Mouse (Mus musculus) brown adipose tissue, adult 24 weeks (tissue): ENCODE data around the gene Olfr792. TPM values are rescaled to one million over a fixed set of nuclear protein-coding genes. Genes with fewer than 3 reads are reported as not detected.

Source experiments
- H3K27ac ChIP-seq: fragments of 200-500 bp; replicated peaks from 2 replicates; pipeline ENCODE4 v1.5.1; 2012; ENCODE audit warnings: low read depth, mild to moderate bottlenecking, low read length
- H3K4me1 ChIP-seq: fragments of 200-500 bp; 2 replicates; pipeline ENCODE4 v1.6.1; 2012; ENCODE audit warnings: low read length, mixed read lengths; ENCODE audit not compliant: control insufficient read depth, insufficient read depth, insufficient read length
- H3K4me3 ChIP-seq: fragments of 200-500 bp; 2 replicates; pipeline ENCODE4 v1.5.1; 2012; ENCODE audit warnings: low read depth, mild to moderate bottlenecking, low read length, moderate library complexity; ENCODE audit not compliant: insufficient read depth
- polyA plus RNA-seq: library from polyadenylated mRNA; stranded (reverse); fragments of >200 nt; gene quantifications from 2 replicates; pipeline ENCODE4 v1.2.4, GENCODE M21; 2012; ENCODE audit not compliant: missing spikeins, insufficient read depth, insufficient read length

Olfr792 gene
- not detected in 2 replicates for polyA plus RNA-seq

DNA sequence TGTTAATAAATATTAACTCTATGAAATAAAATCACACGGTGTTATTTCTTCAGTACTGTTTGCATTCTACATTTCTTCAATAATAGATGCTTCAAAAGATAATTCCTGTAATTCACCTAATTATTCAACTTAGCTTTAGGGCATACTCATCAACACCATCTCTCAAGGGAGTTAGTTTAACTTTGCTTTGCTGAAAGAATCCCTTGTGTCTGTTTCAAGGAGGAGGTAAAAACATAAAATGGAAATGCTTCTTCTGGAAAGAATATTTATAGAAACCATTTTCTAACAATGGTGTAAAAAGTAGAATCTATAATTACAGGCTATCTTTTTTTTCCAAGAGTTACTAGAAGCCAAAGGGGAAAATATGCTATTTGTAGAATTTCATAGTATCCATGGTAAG, at the start of gene Olfr792:
Olfr792 (plus strand) TSS at position 301 of the 400 bp plus-strand sequence.
- H3K4me3 ChIP-seq: no peak within 1 kb of the TSS
- H3K27ac ChIP-seq: no peak within 1 kb of the TSS
- no peaks in the 10 kb centered on the region for H3K4me1 ChIP-seq

DNA sequence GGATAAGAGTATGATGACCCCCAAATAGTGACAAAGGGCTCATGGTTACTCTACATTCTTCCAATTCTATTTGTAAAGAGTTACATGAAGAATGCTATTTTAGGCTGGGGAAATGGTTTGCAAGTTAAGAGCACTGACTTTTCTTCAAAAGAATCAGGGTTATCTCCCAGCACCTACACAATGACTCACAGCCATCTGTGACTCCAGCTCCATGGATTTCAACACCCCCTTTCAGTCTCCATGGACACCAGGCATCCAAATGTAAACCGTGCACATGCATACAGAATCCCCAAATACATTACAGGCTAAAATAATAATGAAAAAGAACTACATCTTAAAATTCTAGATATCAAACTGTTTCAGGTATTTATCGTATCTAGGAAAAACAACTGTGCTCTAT, 48.9 kb upstream of the Olfr792 start:
- Histone ChIP-seq H3K4me1 (no peaks in the 10 kb centered on the region), H3K4me3 (no peak overlapping the region), H3K27ac (no peak overlapping the region)

DNA sequence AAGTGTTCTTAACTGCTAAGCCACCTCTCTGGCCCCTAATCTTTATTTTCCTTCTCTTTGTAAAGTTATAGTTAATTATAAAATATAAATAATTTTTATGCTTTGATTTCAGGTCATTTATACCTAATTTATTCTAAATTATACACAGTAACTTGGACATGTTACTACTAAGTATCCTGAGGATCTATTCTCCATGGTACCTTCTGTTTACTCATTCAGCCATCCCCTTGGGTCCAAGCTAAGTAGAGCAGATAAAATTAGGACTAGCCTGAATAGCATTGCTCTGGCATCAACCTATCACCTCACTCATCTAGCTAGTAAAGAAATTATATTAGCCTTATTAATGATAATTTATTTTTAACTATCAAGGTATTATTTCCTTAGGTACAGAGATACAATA, 40.8 kb upstream of the Olfr792 start, which contains the start of gene Olfr790:
Olfr790 (plus strand) TSS at position 301 of the 400 bp plus-strand sequence.
- Histone ChIP-seq H3K4me1 (no peaks in the 10 kb centered on the region), H3K27ac (no peak within 1 kb of the TSS), H3K4me3 (no peak within 1 kb of the TSS)

DNA sequence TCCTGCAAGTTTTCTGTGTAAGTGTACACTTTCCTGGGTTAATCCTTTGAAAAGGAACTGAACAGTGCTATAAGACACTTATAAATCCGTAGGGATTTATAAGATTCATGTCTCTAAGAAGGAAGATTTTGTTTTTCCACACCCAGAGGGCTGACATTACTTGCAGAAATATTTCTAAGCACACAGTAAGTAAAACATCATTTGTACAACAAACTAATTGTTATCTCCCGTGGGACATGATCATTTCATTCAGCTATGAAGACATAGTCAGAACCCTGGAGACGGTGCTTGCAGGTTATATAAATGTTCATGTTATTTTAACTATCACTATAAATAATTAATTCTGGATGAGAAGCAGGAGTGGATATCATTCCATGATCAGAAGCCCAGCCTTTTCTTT, 17.5 kb upstream of the Olfr792 start, which contains the start of gene Olfr791:
Olfr791 (plus strand) TSS at position 301 of the 400 bp plus-strand sequence.
- Histone ChIP-seq H3K4me3 (no peak within 1 kb of the TSS), H3K27ac (no peak within 1 kb of the TSS), H3K4me1 (no peaks in the 10 kb centered on the region)

DNA sequence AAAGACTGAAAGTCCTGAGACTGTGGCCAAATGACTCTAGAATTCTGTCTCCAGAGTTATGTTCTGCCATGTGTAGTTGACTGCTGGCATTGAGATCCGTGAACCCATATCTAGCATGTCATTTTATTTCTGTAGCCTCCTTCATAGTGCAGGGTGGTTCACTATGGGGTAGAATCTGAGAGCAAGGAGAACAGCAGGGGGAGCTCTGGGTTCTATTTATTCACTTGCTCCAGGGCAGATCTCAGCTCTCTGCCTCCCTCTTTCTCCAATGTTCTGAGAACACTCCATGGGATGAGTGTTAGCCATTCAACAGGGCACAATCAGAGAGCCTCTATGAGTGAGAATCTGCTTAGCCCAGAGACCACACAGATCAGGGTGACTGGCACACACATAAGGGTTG, 10.4 kb downstream of the Olfr792 start:
- Histone ChIP-seq H3K27ac (no peak overlapping the region), H3K4me1 (no peaks in the 10 kb centered on the region)

DNA sequence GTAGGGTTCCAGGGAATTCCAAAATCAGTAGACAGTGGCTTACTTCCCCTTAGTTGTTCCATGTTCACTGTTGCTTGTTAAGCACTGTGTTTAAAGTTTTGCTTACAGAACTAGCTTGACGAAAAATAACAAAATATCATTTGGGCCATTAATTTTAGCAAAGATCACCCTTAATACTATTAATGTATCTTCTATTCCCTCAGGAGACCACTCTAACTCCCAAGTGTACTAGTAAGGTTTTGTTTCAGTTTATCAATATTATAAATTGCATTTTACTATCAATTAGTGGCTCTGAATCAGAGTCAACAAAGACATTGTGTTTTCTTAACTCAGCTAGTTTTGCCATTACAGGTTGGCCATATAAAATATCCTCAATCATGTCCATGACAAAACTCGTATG, 28.4 kb downstream of the Olfr792 start, which contains the start of gene Olfr794:
Olfr794 (plus strand) TSS at position 301 of the 400 bp plus-strand sequence.
- H3K4me3 ChIP-seq: no peak within 1 kb of the TSS
- no peak within 1 kb of the TSS for H3K27ac ChIP-seq
- H3K4me1 ChIP-seq: no peaks in the 10 kb centered on the region

More for the DNA sequence above, 10.4 kb downstream of the Olfr792 start:
- no peak overlapping the region for H3K4me3 ChIP-seq

DNA sequence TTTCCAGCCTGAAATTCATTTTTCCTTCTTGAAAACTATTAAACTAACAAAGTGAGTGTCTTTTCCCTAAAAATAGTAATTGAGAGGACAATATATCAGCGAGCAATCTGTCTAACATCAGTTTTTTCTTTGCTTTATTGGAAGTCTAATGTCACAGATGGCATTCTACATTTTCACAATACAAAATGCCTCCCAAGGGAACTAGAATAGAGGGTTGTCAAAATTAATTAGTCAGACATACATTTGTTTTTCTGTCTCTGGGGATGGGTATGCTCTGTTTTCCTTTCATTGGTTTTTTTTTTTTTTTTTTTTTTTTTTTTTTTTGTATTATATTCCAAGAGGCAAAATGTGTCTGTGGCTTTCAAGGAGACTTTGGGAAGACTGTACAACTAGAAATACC, 38.1 kb downstream of the Olfr792 start:
- no peak overlapping the region for H3K4me3 ChIP-seq
- no peak overlapping the region for H3K27ac ChIP-seq
- H3K4me1 ChIP-seq: no peaks in the 10 kb centered on the region

Other genes starting within 250 kb of the Olfr792 start
- gene Olfr780, start 221.0 kb upstream of the Olfr792 start, polyA plus RNA-seq: not detected in 2 replicates
- not detected in 2 replicates for gene Olfr781, start 210.3 kb upstream of the Olfr792 start, polyA plus RNA-seq
- not detected in 2 replicates for gene Olfr782, start 190.3 kb upstream of the Olfr792 start, polyA plus RNA-seq
- not detected in 2 replicates for gene Olfr784, start 155.1 kb upstream of the Olfr792 start, polyA plus RNA-seq
- not detected in 2 replicates for gene Olfr785, start 133.7 kb upstream of the Olfr792 start, polyA plus RNA-seq
- not detected in 2 replicates for gene Olfr786, start 111.9 kb upstream of the Olfr792 start, polyA plus RNA-seq
- not detected in 2 replicates for gene Olfr787, start 77.3 kb upstream of the Olfr792 start, polyA plus RNA-seq
- not detected in 2 replicates for gene Olfr788, start 68.2 kb upstream of the Olfr792 start, polyA plus RNA-seq
- gene Olfr789, start 54.4 kb upstream of the Olfr792 start, polyA plus RNA-seq: not detected in 2 replicates
- gene Olfr790, start 40.7 kb upstream of the Olfr792 start, polyA plus RNA-seq: not detected in 2 replicates
- not detected in 2 replicates for gene Olfr791, start 17.4 kb upstream of the Olfr792 start, polyA plus RNA-seq
- gene Olfr794, start 28.5 kb downstream of the Olfr792 start, polyA plus RNA-seq: not detected in 2 replicates
- not detected in 2 replicates for gene Olfr796, start 73.4 kb downstream of the Olfr792 start, polyA plus RNA-seq
- not detected in 2 replicates for gene Olfr798, start 88.8 kb downstream of the Olfr792 start, polyA plus RNA-seq
- gene Olfr799, start 98.3 kb downstream of the Olfr792 start, polyA plus RNA-seq: not detected in 2 replicates
- not detected in 2 replicates for gene Olfr800, start 118.5 kb downstream of the Olfr792 start, polyA plus RNA-seq
- not detected in 2 replicates for gene Olfr801, start 134.7 kb downstream of the Olfr792 start, polyA plus RNA-seq
- gene Olfr802, start 149.0 kb downstream of the Olfr792 start, polyA plus RNA-seq: not detected in 2 replicates
- gene Olfr803, start 155.1 kb downstream of the Olfr792 start, polyA plus RNA-seq: not detected in 2 replicates
- gene Olfr804, start 164.0 kb downstream of the Olfr792 start, polyA plus RNA-seq: not detected in 2 replicates
- not detected in 2 replicates for gene Olfr805, start 190.2 kb downstream of the Olfr792 start, polyA plus RNA-seq
- not detected in 2 replicates for gene Olfr806, start 202.8 kb downstream of the Olfr792 start, polyA plus RNA-seq
- gene Olfr807, start 218.6 kb downstream of the Olfr792 start, polyA plus RNA-seq: not detected in 2 replicates
- not detected in 2 replicates for gene Olfr808, start 226.3 kb downstream of the Olfr792 start, polyA plus RNA-seq
- not detected in 2 replicates for gene Olfr809, start 235.5 kb downstream of the Olfr792 start, polyA plus RNA-seq